Mouse (Mus musculus): ENCODE results near the gene 4933415A04Rik. TPM values are rescaled to one million over a fixed set of nuclear protein-coding genes. Genes with fewer than 3 reads are reported as not detected.

4933415A04Rik gene
- total and polyA plus RNA-seq, 3 experiments: not detected

DNA sequence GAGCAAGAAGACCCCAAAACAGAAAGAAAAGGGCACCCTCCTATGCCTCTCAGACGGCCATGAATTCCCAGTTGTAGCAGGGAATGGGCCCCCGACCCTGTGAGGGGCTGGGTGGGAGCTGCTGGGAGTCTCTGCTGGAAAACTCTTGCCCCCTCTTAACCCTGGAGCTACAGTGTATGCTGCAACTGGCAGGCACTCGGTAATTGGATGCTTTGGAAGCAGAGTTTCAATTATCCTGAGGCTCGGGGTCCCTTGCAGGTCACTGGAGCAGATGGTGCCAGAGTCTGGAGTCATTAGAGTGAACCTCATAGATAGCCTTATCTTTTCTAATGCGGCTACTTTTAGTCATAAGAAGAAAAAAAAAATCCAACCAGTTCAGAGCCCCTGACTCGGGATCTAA is 47.0 kb upstream of the 4933415A04Rik start:
- no peak overlapping the region for H3K27ac ChIP-seq (ENCODE audit: control insufficient read depth, low read depth, low read length)
- H3K4me3 ChIP-seq (ENCODE audit: control insufficient read depth in 1 of 2, insufficient read depth in 1 of 2, low read depth in 2 of 2, low read length in 2 of 2): no peak overlapping the region
- no peaks in the 10 kb centered on the region for H3K9me3 ChIP-seq (replicated peaks; ENCODE audit: insufficient read depth, low read length)
- H3K27me3 ChIP-seq (ENCODE audit: control insufficient read depth in 1 of 2, insufficient read depth in 2 of 2, low read length in 2 of 2): no peaks in the 10 kb centered on the region
- no peak for TF ChIP-seq HCFC1 (IDR thresholded peaks at IDR 0.05; ENCODE audit: low read depth, low read length)
- no peak for TF ChIP-seq JUND (IDR thresholded peaks at IDR 0.05; ENCODE audit: low read depth, low read length)
- TF ChIP-seq BHLHE40 (IDR thresholded peaks at IDR 0.05; ENCODE audit: borderline replicate concordance, low read depth, low read length): no peak
- TF ChIP-seq TAL1 (IDR thresholded peaks at IDR 0.05; ENCODE audit: low read length): no peak
- TF ChIP-seq TBP (IDR thresholded peaks at IDR 0.05; ENCODE audit: low read depth, low read length): no peak
- TF ChIP-seq MYC (IDR thresholded peaks at IDR 0.05; ENCODE audit: low read depth, low read length): no peak
- no peak for TF ChIP-seq POLR2AphosphoS5 (IDR thresholded peaks at IDR 0.05; ENCODE audit: borderline replicate concordance, low read depth, low read length)
- TF ChIP-seq KAT2A (conservative IDR thresholded peaks at IDR 0.05; ENCODE audit: low read depth, low read length): no peak
- TF ChIP-seq E2F4 (IDR thresholded peaks at IDR 0.05; ENCODE audit: borderline replicate concordance, low read depth, low read length): no peak
- no peak for TF ChIP-seq POLR2A (IDR thresholded peaks at IDR 0.05; ENCODE audit: control insufficient read depth in 1 of 2, insufficient read depth in 1 of 2, low read depth in 1 of 2, low read length in 2 of 2, poor library complexity in 1 of 2)
- H3K9ac ChIP-seq (ENCODE audit: control insufficient read depth, low read depth, low read length, poor library complexity, severe bottlenecking): no peak overlapping the region
- no peaks in the 10 kb centered on the region for H3K79me2 ChIP-seq (ENCODE audit: control insufficient read depth, insufficient read depth, low read length, poor library complexity)
- no peak for DNase-seq (ENCODE audit: low read depth, low spot score)
- no peaks in the 10 kb centered on the region for H3K4me1 ChIP-seq (ENCODE audit: control insufficient read depth in 1 of 2, insufficient read depth in 2 of 2, low read length in 2 of 2)
- no peaks in the 10 kb centered on the region for H3K36me3 ChIP-seq (ENCODE audit: control insufficient read depth in 1 of 2, insufficient read depth in 2 of 2, low read length in 2 of 2)

- H3K4me3 ChIP-seq (ENCODE audit: control insufficient read depth in 1 of 2, insufficient read depth in 1 of 2, low read depth in 2 of 2, low read length in 2 of 2): no peak overlapping the region
- no peak overlapping the region for H3K9ac ChIP-seq (ENCODE audit: control insufficient read depth, low read depth, low read length, poor library complexity, severe bottlenecking)
- H3K9me3 ChIP-seq (replicated peaks; ENCODE audit: insufficient read depth, low read length): no peaks in the 10 kb centered on the region
- no peak overlapping the region for H3K27ac ChIP-seq (ENCODE audit: control insufficient read depth, low read depth, low read length)
- DNase-seq (ENCODE audit: low read depth, low spot score): no peak
- no peaks in the 10 kb centered on the region for H3K36me3 ChIP-seq (ENCODE audit: control insufficient read depth in 1 of 2, insufficient read depth in 2 of 2, low read length in 2 of 2)
- no peaks in the 10 kb centered on the region for H3K79me2 ChIP-seq (ENCODE audit: control insufficient read depth, insufficient read depth, low read length, poor library complexity)
- no peaks in the 10 kb centered on the region for H3K27me3 ChIP-seq (ENCODE audit: control insufficient read depth in 1 of 2, insufficient read depth in 2 of 2, low read length in 2 of 2)
- TF ChIP-seq NELFE (IDR thresholded peaks at IDR 0.05; ENCODE audit: low read depth, low read length): no peak
- TF ChIP-seq KAT2A (conservative IDR thresholded peaks at IDR 0.05; ENCODE audit: low read depth, low read length): no peak
- TF ChIP-seq MYC (IDR thresholded peaks at IDR 0.05; ENCODE audit: low read depth, low read length): no peak
- TF ChIP-seq CHD2 (IDR thresholded peaks at IDR 0.05; ENCODE audit: low read length): no peak
- no peak for TF ChIP-seq CTCF (IDR thresholded peaks at IDR 0.05 in 2 of 3, conservative IDR thresholded peaks at IDR 0.05 in 1 of 3; ENCODE audit: control insufficient read depth in 1 of 3, insufficient read depth in 1 of 3, low read depth in 2 of 3, low read length in 3 of 3, poor library complexity in 1 of 3, severe bottlenecking in 1 of 3)
- no peak for TF ChIP-seq SIN3A (IDR thresholded peaks at IDR 0.05; ENCODE audit: low read length)
- TF ChIP-seq HCFC1 (IDR thresholded peaks at IDR 0.05; ENCODE audit: low read depth, low read length): no peak
- H3K4me1 ChIP-seq (ENCODE audit: control insufficient read depth in 1 of 2, insufficient read depth in 2 of 2, low read length in 2 of 2): no peaks in the 10 kb centered on the region
These were observed 43.0 kb upstream of the 4933415A04Rik start for GRCm38 (mm10) chr11:43543711-43544466.

- H3K36me3 ChIP-seq (ENCODE audit: control insufficient read depth in 1 of 2, insufficient read depth in 2 of 2, low read length in 2 of 2): no peaks in the 10 kb centered on the region
- no peaks in the 10 kb centered on the region for H3K9me3 ChIP-seq (replicated peaks; ENCODE audit: insufficient read depth, low read length)
- no peaks in the 10 kb centered on the region for H3K4me1 ChIP-seq (ENCODE audit: control insufficient read depth in 1 of 2, insufficient read depth in 2 of 2, low read length in 2 of 2)
- no peak overlapping the region for H3K4me3 ChIP-seq (ENCODE audit: control insufficient read depth in 1 of 2, insufficient read depth in 1 of 2, low read depth in 2 of 2, low read length in 2 of 2)
- no peaks in the 10 kb centered on the region for H3K27me3 ChIP-seq (ENCODE audit: control insufficient read depth in 1 of 2, insufficient read depth in 2 of 2, low read length in 2 of 2)
- H3K79me2 ChIP-seq (ENCODE audit: control insufficient read depth, insufficient read depth, low read length, poor library complexity): no peaks in the 10 kb centered on the region
- DNase-seq (ENCODE audit: low read depth, low spot score): no peak
- no peak overlapping the region for H3K27ac ChIP-seq (ENCODE audit: control insufficient read depth, low read depth, low read length)
- TF ChIP-seq SIN3A (IDR thresholded peaks at IDR 0.05; ENCODE audit: low read length) (no peak), ZNF384 (IDR thresholded peaks at IDR 0.05; ENCODE audit: low read depth, low read length) (no peak), ZC3H11A (IDR thresholded peaks at IDR 0.05; ENCODE audit: low read depth, low read length) (no peak), POLR2AphosphoS5 (IDR thresholded peaks at IDR 0.05; ENCODE audit: borderline replicate concordance, low read depth, low read length) (no peak), MYC (IDR thresholded peaks at IDR 0.05; ENCODE audit: low read depth, low read length) (no peak), UBTF (IDR thresholded peaks at IDR 0.05; ENCODE audit: borderline replicate concordance, insufficient read depth, low read depth, low read length) (no peak), BHLHE40 (IDR thresholded peaks at IDR 0.05; ENCODE audit: borderline replicate concordance, low read depth, low read length) (no peak), ETS1 (IDR thresholded peaks at IDR 0.05; ENCODE audit: low read depth, low read length) (no peak), MXI1 (IDR thresholded peaks at IDR 0.05; ENCODE audit: low read depth, low read length) (no peak), GABPA (IDR thresholded peaks at IDR 0.05; ENCODE audit: low read depth, low read length) (no peak), HCFC1 (IDR thresholded peaks at IDR 0.05; ENCODE audit: low read depth, low read length) (no peak), USF2 (IDR thresholded peaks at IDR 0.05; ENCODE audit: borderline replicate concordance in 1 of 2, insufficient read depth in 1 of 2, low read depth in 1 of 2, low read length in 2 of 2) (no peak), KAT2A (conservative IDR thresholded peaks at IDR 0.05; ENCODE audit: low read depth, low read length) (no peak), E2F4 (IDR thresholded peaks at IDR 0.05; ENCODE audit: borderline replicate concordance, low read depth, low read length) (no peak), JUND (IDR thresholded peaks at IDR 0.05; ENCODE audit: low read depth, low read length) (no peak)
- H3K9ac ChIP-seq (ENCODE audit: control insufficient read depth, low read depth, low read length, poor library complexity, severe bottlenecking): no peak overlapping the region
These were observed 42.0 kb upstream of the 4933415A04Rik start for GRCm38 (mm10) chr11:43544819-43545218.
